Mouse (Mus musculus) embryonic fibroblast, embryonic 13.5 days (primary cell): ENCODE data around the gene Lkaaear1.

Experiments used
- CTCF ChIP-seq: IDR thresholded peaks from 2 replicates; pipeline ENCODE4 v1.5.1; 2011; ENCODE audit warnings: mild to moderate bottlenecking, control low read depth, low read length, moderate library complexity, borderline replicate concordance; ENCODE audit not compliant: insufficient read depth
- POLR2A ChIP-seq: IDR thresholded peaks from 2 replicates; pipeline ENCODE4 v1.6.1; 2011; ENCODE audit warnings: low read depth, mild to moderate bottlenecking, control low read depth, low read length, moderate library complexity

GRCm38 (mm10) chr2:181715382-181715781 lies 17.1 kb upstream of the Lkaaear1 start:
- TF ChIP-seq CTCF (no peak), POLR2A (no peak)
